Mouse (Mus musculus) liver, adult 2 months (tissue): Measurements from ENCODE around the gene Ucn. TPM values are rescaled to one million over a fixed set of nuclear protein-coding genes. Genes with fewer than 3 reads are reported as not detected.

Experiments
- DNase-seq: peaks from one replicate; pipeline ENCODE4 v3.0.0-alpha.2; 2011; ENCODE audit warnings: low read depth, low spot score; ENCODE audit errors: extremely low read depth
- H3K27ac ChIP-seq: fragments of 200-500 bp; replicated peaks from 2 replicates; pipeline ENCODE4 v1.5.1; 2012; ENCODE audit warnings: low read depth, mild to moderate bottlenecking, control low read depth, inconsistent platforms, low read length; ENCODE audit not compliant: insufficient read depth
- H3K27me3 ChIP-seq: fragments of 200-500 bp; 2 replicates; pipeline ENCODE4 v1.6.1; 2012; ENCODE audit warnings: mild to moderate bottlenecking, moderate library complexity, low read length, inconsistent platforms; ENCODE audit not compliant: control insufficient read depth, insufficient read depth
- H3K36me3 ChIP-seq: fragments of 200-500 bp; 2 replicates; pipeline ENCODE4 v1.6.1; 2012; ENCODE audit warnings: low read length, inconsistent platforms; ENCODE audit not compliant: control insufficient read depth, insufficient read depth
- H3K4me1 ChIP-seq: fragments of 200-500 bp; 2 replicates; pipeline ENCODE4 v1.6.1; 2011; ENCODE audit warnings: low read length; ENCODE audit not compliant: control insufficient read depth, insufficient read depth
- H3K4me3 ChIP-seq: fragments of 200-500 bp; 2 replicates; pipeline ENCODE4 v1.5.1; 2011; ENCODE audit warnings: low read depth, mild to moderate bottlenecking, control low read depth, low read length, moderate library complexity; ENCODE audit not compliant: insufficient read depth
- H3K79me2 ChIP-seq: fragments of 200-500 bp; 2 replicates; pipeline ENCODE4 v1.6.1; 2012; ENCODE audit warnings: inconsistent platforms, mild to moderate bottlenecking, low read length, moderate library complexity; ENCODE audit not compliant: control insufficient read depth, insufficient read depth
- H3K9ac ChIP-seq: fragments of 200-500 bp; 2 replicates; pipeline ENCODE4 v1.6.1; 2012; ENCODE audit warnings: low read depth, mild to moderate bottlenecking, control low read depth, inconsistent platforms, low read length
- CTCF ChIP-seq: fragments of 200-500 bp; IDR thresholded peaks from 2 replicates; pipeline ENCODE4 v1.5.1; 2011; ENCODE audit warnings: low read depth, low read length, control low read depth
- POLR2A ChIP-seq: fragments of 200-500 bp; IDR thresholded peaks from 2 replicates; pipeline ENCODE4 v1.6.1; 2011; ENCODE audit warnings: low read length, control low read depth; ENCODE audit not compliant: insufficient read depth; ENCODE audit errors: extremely low read depth
- WGBS: fragments of 180-500 bp; shearing (Covaris S2); methylation state at CpG from one replicate; pipeline ENCODE4 v1.1.7; 2018; 5-methylcytosine and 5-hydroxymethylcytosine counted together
- polyA plus RNA-seq: library from polyadenylated mRNA; depleted of rRNA; stranded (reverse); fragments of >200 nt; gene quantifications from 2 replicates; pipeline ENCODE4 v1.2.3, GENCODE M21; 2012; rRNA removed
- total RNA-seq: library from RNA; depleted of rRNA; stranded (reverse); fragments of >200 nt; gene quantifications from 2 replicates; pipeline ENCODE4 v1.2.3, GENCODE M21; 2014; rRNA removed

The Ucn gene
- total RNA-seq (not detected in 2 replicates), polyA plus RNA-seq (not detected in 2 replicates)

- H3K27ac ChIP-seq = no peak within 1 kb of the TSS
- H3K36me3 ChIP-seq = peaks cover 6% of the 10 kb centered on the region; the same call in 1 of the 2 replicates
- 4% methylated on average over 52 of the region's 52 CpGs for WGBS
- TF ChIP-seq POLR2A = no peak
- no peak for TF ChIP-seq CTCF
- H3K4me1 ChIP-seq = no peaks in the 10 kb centered on the region; the same call in 1 of the 2 replicates
- no peak within 1 kb of the TSS for H3K9ac ChIP-seq
- no peak for DNase-seq
- no peak within 1 kb of the TSS for H3K4me3 ChIP-seq
- no peaks in the 10 kb centered on the region for H3K79me2 ChIP-seq
- H3K27me3 ChIP-seq = peaks cover 17% of the 10 kb centered on the region
These were observed at the start of gene Ucn for GRCm38 (mm10) chr5:31138241-31138967. Gene Ucn, minus strand, starts transcription at chr5:31138829.

GRCm38 (mm10) chr5:31183678-31184077, 45.0 kb upstream of the Ucn start:
- no peak overlapping the region for H3K4me3 ChIP-seq
- no peak for DNase-seq
- TF ChIP-seq POLR2A (no peak), CTCF (no peak)
- H3K9ac ChIP-seq = no peak overlapping the region
- WGBS = 62% methylated on average over 4 of the region's 4 CpGs
- H3K4me1 ChIP-seq = peaks cover 3% of the 10 kb centered on the region; the same call in 1 of the 2 replicates
- H3K36me3 ChIP-seq = peaks cover 17% of the 10 kb centered on the region; the same call in 1 of the 2 replicates
- no peak overlapping the region for H3K27ac ChIP-seq
- no peaks in the 10 kb centered on the region for H3K27me3 ChIP-seq
- peaks cover 6% of the 10 kb centered on the region; the same call in 1 of the 2 replicates for H3K79me2 ChIP-seq

- no peak overlapping the region for H3K9ac ChIP-seq
- H3K4me3 ChIP-seq = no peak overlapping the region
- H3K79me2 ChIP-seq = peaks cover 16% of the 10 kb centered on the region; the same call in 1 of the 2 replicates
- no peaks in the 10 kb centered on the region for H3K36me3 ChIP-seq
- H3K4me1 ChIP-seq = peaks cover 3% of the 10 kb centered on the region; the same call in 1 of the 2 replicates
- H3K27ac ChIP-seq = no peak overlapping the region
- DNase-seq = no peak
- H3K27me3 ChIP-seq = no peaks in the 10 kb centered on the region
- WGBS = 93% methylated on average over 9 of the region's 9 CpGs
- no peak for TF ChIP-seq POLR2A
- TF ChIP-seq CTCF = no peak
These were observed 42.6 kb upstream of the Ucn start for GRCm38 (mm10) chr5:31181183-31181770.

- Histone ChIP-seq H3K9ac (peak within 1 kb of the TSS; percentile 86), H3K4me1 (peaks cover 3% of the 10 kb centered on the region; the same call in 1 of the 2 replicates), H3K4me3 (peak within 1 kb of the TSS; percentile 91), H3K27ac (peak within 1 kb of the TSS; percentile 93), H3K36me3 (no peaks in the 10 kb centered on the region), H3K79me2 (peaks cover 16% of the 10 kb centered on the region; the same call in 1 of the 2 replicates), H3K27me3 (no peaks in the 10 kb centered on the region)
- DNase-seq = peak; percentile 88
- peak; percentile 73 for TF ChIP-seq POLR2A
- no peak for TF ChIP-seq CTCF
- WGBS = under 1% methylated on average over 59 of the region's 59 CpGs
These were observed 41.4 kb upstream of the Ucn start, which contains the start of the genes Gm29609 and Gtf3c2 for GRCm38 (mm10) chr5:31179766-31180630. Gene Gm29609, minus strand, starts transcription at chr5:31179911. Gene Gtf3c2, minus strand, starts transcription at chr5:31180144.

- H3K27ac ChIP-seq = peak overlapping the region; percentile 93
- H3K4me3 ChIP-seq = peak overlapping the region; percentile 91
- peaks cover 16% of the 10 kb centered on the region; the same call in 1 of the 2 replicates for H3K79me2 ChIP-seq
- TF ChIP-seq POLR2A = no peak
- H3K9ac ChIP-seq = peak overlapping the region; percentile 79
- WGBS = under 1% methylated on average over 25 of the region's 25 CpGs
- peaks cover 2% of the 10 kb centered on the region; the same call in 1 of the 2 replicates for H3K36me3 ChIP-seq
- peaks cover 3% of the 10 kb centered on the region; the same call in 1 of the 2 replicates for H3K4me1 ChIP-seq
- H3K27me3 ChIP-seq = no peaks in the 10 kb centered on the region
- DNase-seq = peak; percentile 33
These were observed 40.7 kb upstream of the Ucn start for GRCm38 (mm10) chr5:31179301-31179765.
